Mouse (Mus musculus) ES-E14 (cell line): Measurements from ENCODE around the gene Cxcl16.

Source experiments
- CHD2 ChIP-seq: IDR thresholded peaks from 2 replicates; pipeline ENCODE4 v1.6.1; 2014; ENCODE audit warnings: mild to moderate bottlenecking, low read depth, low read length, inconsistent platforms
- HCFC1 ChIP-seq: IDR thresholded peaks from 2 replicates; pipeline ENCODE4 v1.6.1; 2012; ENCODE audit warnings: low read length, inconsistent platforms, borderline replicate concordance; ENCODE audit not compliant: insufficient read depth
- MAFK ChIP-seq: IDR thresholded peaks from 2 replicates; pipeline ENCODE4 v1.6.1; 2014; ENCODE audit warnings: mild to moderate bottlenecking, low read depth, low read length, inconsistent platforms; ENCODE audit not compliant: insufficient read depth

DNA sequence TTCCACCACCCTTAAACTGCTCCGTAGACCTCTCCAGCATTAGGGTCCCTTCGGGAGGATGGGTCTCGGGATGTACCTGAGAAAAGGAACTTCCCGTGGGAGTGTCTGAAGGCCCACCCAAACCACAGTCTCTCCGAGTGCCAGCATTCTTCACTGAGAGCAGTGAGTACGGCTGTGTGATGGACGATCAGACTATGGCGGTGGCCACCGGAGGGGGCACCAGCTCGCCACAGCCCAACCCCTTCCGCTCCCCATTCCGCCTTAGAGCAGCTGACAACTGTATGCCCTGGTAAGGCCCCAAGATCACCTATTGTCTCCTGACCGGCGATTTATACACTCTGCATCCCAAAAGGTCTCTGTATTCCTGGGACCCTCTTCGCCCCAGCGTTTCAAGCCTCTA lies 5.4 kb upstream of the Cxcl16 start:
- TF ChIP-seq CHD2 (no peak), MAFK (no peak), HCFC1 (no peak)
